Mouse (Mus musculus) kidney, postnatal 4 days (tissue): Measurements from ENCODE around the gene Cdk19.

Source experiments
- DNase-seq, 2 experiments: peaks; one replicate each; pipeline ENCODE4 v3.0.0; 2021; ENCODE audit warnings: mixed read lengths in 2 of 2

Gene Cdk19

DNA sequence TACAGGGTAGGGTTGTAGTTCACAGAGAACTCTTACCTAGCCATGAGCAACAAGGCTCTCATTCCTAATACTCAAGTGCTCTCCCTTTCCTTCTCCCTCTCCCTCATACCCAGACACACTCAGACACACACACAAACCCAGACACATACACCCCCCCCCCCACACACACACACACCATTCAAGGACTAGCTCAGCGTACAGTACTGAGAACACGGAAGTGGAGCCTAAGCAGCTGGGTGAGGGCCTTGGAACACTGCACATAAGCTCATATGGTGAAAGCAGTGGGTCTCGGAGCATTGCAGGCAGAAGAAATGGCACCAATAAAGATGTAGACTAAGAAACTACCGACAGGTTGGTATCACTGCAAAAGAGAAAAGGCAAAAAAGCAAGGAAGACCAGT lies 105.2 kb downstream of the Cdk19 start:
- DNase-seq: no peak

GRCm38 (mm10) chr10:40446088-40446604 lies 106.8 kb downstream of the Cdk19 start:
- DNase-seq: no peak

DNA sequence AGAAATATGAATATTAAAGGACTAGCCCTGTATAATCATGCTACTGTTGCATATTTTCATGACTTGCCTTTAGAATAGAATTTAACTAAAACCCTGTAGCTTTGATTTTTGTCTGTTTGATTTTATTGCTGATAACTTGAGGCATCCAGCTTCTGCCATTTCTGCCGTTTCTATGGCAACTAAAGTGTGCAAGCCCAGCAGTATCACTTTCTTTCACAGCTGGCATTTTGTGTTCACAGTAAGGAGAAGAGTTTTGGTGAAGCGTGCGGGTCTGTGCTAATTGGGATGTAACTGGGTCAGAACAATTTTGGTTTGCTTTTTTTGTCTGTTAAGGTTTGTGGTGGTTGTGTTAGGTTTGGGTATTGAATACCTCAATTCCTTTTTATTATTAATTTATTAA lies 107.3 kb downstream of the Cdk19 start:
- no peak for DNase-seq

- no peak for DNase-seq
Measured at GRCm38 (mm10) chr10:40447295-40447694, 107.9 kb downstream of the Cdk19 start.

DNA sequence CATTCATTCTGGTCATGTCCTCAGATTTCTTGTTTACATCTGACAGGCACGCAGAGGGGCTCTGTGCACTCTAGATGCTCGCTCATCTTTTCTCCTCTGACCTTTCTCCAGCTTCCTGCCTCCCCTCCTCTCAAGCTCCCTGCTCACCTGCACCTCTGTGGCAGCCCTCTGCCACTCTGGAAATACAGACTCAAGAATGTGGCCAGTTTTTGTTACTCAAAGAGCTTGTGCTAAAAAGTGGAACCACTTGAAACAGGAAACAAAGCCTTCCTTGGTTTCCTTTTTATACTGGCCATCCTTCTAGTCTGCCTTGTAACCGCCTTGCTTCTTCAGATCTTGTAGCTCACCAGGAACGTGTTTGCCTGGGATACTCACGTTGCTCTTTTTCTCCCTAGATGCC lies 108.6 kb downstream of the Cdk19 start:
- no peak for DNase-seq

DNA sequence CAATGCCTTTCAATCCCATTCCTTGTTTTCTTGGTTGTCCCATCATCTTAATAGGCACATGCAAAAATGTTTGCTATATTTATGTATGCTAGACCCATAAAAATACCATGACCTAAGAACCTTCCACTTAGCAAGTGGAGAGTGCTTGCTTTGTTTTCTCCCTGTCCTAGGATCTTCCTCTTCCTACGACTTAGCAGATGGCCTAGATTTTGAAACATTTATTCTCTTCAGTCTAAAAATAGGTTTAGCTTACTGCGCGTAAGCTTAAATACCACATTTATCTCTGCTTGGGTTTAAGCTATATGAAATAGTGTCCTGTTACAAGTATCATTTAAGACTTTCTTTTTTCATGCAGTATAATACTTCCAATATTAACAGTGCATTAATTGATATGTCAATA lies 109.1 kb downstream of the Cdk19 start:
- DNase-seq: no peak

GRCm38 (mm10) chr10:40449571-40449970 lies 110.2 kb downstream of the Cdk19 start:
- no peak for DNase-seq

DNA sequence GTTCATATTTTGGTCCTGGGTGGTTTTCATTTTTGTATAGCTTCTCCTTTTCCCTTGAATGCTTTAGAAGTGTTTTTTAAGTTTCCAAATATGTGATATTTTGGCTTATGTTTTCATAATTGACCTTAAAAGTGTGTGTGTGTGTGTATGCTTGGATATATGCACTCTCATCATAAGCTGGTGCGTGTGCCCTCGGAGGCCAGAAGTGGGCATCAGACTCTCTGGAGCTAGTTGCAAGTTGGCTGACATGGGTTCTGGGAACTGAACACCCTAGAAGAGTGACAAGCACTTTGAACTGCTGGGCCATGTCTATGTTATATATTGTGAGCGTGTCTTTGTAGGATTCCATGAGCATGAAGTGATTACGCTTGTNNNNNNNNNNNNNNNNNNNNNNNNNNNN lies 110.8 kb downstream of the Cdk19 start:
- no peak for DNase-seq

- DNase-seq: no peak
Measured at GRCm38 (mm10) chr10:40457116-40457515, 117.8 kb downstream of the Cdk19 start.

DNA sequence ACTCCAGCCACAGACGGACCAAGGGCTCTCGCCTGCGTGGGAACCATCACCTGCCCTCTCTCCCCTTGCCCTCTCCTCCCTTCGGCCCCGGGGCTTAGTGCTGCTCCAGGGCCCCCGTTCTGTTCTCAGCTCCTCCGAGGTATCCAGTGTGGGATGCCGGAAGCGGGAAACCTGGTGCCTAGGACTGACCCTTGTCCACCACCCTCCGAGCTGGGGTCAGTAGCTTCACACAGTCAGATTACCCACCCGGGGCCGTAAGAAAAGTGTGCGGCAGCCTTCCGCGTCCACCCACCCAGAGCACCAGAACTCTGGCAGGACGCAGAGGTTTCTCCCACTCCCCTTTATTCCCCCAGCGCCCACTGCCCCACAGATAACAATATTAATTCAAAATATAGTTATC lies 119.8 kb downstream of the Cdk19 start:
- no peak for DNase-seq

- DNase-seq: no peak
Measured at GRCm38 (mm10) chr10:40461362-40461761, 122.0 kb downstream of the Cdk19 start.

DNA sequence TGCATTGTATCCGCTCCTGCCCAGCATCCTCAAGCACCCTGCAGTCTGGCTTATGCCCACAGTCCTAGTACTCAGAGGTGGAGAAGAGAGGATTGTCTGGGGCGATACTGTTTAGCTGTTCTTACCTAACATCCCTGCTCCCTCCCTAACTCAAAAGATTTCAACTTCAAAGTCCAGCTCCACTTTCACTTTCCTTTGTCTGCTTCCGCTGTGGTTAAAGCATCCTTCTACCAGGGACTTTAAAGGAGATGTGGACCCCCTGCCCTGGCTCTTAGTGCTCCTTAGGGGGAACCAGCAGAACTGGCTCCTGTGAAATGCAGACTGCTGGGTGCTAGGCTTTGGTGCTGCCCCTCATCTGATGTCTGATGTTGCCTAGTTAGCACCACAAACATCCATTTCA lies 122.9 kb downstream of the Cdk19 start:
- no peak for DNase-seq

DNA sequence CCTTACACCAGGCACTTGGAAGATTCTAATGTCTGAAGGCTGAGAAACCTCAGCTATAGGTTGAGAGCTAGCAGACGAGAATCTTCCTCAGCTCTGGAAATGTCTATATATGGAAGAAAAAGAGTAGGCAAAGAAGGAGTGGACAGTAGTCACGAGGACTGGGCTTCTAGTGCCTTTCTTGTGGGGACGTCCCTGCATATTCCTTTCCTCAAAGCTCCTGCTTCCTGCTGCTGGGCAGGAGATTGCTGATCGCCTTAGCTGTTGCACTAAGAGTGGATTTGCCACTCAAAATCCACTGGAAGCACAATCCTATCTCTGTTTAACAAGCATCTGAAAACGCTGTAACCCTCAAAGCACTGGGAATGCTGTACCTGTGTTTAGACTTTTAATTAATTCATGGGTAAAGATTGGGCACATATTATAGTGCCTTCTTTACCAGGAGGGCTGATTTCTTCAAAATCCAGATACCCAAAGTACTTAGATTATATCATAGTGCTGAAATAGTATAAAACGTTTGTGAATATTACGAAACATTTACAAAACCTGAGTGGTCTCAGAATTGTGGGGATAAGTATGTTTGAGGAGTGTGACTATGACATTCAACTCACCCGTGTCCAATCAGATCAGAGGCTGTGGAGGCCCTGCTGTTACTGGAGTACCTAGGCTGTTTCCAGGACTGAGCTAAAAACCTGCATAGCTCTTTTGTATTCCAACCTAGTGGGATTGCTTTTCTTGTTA lies 128.0 kb downstream of the Cdk19 start:
- no peak for DNase-seq

- no peak for DNase-seq
Measured at GRCm38 (mm10) chr10:40467912-40468254, 128.5 kb downstream of the Cdk19 start.

- no peak for DNase-seq
Measured at GRCm38 (mm10) chr10:40469145-40469544, 129.8 kb downstream of the Cdk19 start.

GRCm38 (mm10) chr10:40476535-40477285 lies 137.3 kb downstream of the Cdk19 start:
- no peak for DNase-seq

DNA sequence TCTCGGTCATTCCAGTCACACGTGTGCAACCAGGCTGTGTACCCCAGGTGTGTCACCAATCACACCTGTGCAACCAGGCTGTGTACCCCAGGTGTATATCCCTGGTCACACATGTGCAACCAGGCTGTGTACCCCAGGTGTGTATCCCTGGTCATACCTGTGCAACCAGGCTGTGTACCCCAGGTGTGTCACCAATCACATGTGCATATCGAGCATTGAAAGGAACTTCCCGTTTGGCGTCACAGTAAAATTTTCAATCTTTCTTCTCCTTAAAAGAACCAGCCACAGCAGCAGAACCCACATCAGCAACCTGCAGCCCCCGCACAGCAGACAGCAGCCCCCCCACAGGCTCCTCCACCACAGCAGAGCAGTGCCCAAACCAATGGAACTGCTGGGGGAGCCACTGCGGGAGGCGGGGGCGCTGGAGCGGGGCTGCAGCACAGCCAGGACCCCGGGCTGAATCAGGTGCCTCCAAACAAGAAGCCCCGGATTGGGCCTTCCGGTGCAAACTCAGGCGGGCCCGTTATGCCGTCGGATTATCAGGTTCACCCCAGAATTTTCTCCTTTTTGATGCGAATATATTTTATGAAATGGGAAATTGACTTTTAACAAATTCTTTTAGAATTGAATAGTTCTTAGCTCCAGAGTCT lies 138.2 kb downstream of the Cdk19 start:
- DNase-seq: no peak

DNA sequence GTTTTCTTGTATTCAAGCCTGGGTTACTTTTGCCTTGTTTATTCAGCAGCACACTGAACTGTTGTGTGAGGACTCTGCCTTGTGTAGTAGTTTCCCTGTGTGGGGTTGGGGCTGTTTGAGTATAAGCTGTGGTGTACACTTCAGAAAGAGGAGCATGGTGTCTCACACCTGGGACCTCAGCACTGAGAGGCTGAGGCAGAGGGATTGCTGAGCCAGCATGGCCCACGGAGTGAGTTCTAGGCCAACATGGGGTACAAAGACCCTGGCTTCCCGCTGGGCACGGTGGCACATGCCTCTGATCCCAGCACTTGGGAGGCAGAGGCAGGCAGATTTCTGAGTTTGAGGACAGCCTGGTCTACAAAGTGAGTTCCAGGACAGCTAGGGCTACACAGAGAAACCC lies 139.3 kb downstream of the Cdk19 start:
- DNase-seq: no peak

- DNase-seq: no peak
Measured at GRCm38 (mm10) chr10:40479216-40479615, 139.9 kb downstream of the Cdk19 start.

- no peak for DNase-seq
Measured at GRCm38 (mm10) chr10:40479621-40480193, 140.3 kb downstream of the Cdk19 start.

DNA sequence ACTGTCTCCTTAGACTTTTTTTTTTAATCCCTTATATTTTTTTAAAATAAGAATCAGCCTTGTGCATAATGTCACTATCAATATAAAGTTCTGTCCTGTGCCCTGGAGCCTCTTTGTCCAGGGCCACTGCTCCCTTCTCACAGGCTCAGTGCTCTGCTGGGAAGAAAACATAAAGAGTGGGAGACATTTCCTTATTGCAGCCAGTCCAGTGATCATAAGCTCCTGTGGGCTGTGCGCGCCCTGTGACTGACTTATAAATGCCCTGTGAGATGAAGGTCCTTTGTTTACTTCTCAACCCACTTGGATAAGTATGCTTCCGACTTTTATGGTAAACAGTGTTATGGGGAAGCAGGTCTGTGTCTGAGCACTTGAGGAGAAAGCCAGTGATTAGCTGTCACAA lies 142.2 kb downstream of the Cdk19 start:
- no peak for DNase-seq

- DNase-seq: no peak
Measured at GRCm38 (mm10) chr10:40482285-40482684, 142.9 kb downstream of the Cdk19 start.

DNA sequence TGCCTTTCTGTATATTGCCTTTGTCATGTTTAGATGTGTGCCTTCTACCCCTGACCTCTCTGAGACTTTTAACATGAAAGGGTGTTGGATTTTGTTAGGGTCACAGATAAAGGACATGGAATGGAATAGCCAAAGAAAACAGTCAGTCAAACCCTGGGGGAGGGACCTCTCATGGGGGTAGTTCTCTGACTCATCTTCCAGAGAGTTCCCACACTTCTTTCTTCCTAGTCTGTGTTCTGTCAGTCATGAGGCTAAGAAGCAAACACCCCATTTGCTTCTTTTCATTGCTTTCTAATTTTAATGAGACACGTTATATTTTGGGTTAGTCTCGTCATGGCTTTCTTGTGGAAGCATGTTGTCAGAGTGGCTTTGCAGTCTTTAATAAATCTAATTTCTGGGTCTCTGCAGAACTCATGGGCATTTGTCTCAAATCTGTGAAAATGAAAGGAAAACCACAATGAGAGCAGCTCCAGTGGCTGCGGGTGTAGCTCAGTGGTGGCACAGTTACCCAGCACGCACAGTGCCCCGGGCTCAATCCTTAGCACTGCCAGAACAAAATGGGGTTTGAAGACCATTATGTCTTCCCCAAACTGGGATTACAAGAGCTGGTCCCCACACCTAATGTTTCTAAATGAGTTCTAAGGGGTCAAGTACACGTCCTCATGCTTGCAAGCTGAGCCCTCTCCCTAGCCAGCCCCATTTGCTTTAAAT lies 149.9 kb downstream of the Cdk19 start:
- no peak for DNase-seq
